Comparison of ENCODE assay signal across 8 mouse cellular contexts in genomic region chr11:101211970-101212369, GRCm38 (mm10). TPM values are rescaled to one million over a fixed set of nuclear protein-coding genes. Genes with fewer than 3 reads are reported as not detected.
DNase-seq lines count a peak whose midpoint lies in the region; ATAC-seq lines count a peak whose summit lies in the region.

No protein-coding gene starts in this region.

- WGBS in midbrain, embryonic 14.5 days, result 46% methylated on average over 3 of the region's 3 CpGs
- 39% methylated on average over 3 of the region's 3 CpGs for WGBS in midbrain, embryonic 15.5 days
- WGBS in intestine, embryonic 16.5 days, result 36% methylated on average over 3 of the region's 3 CpGs
- WGBS in forebrain, embryonic 13.5 days, result 40% methylated on average over 3 of the region's 3 CpGs

- no peaks in the 10 kb centered on the region for H3K27me3 ChIP-seq in midbrain, embryonic 14.5 days (ENCODE audit: control insufficient read depth, insufficient read depth, low read length)
- no peaks in the 10 kb centered on the region for H3K27me3 ChIP-seq in midbrain, embryonic 15.5 days (replicated peaks)
- no peaks in the 10 kb centered on the region for H3K27me3 ChIP-seq in intestine, embryonic 16.5 days (replicated peaks; ENCODE audit: control insufficient read depth, insufficient read depth, low read length)
- H3K27me3 ChIP-seq in forebrain, embryonic 13.5 days, result no peaks in the 10 kb centered on the region

- H3K36me3 ChIP-seq in midbrain, embryonic 14.5 days (ENCODE audit: control insufficient read depth, insufficient read depth, low read length), result peaks cover 58% of the 10 kb centered on the region
- H3K36me3 ChIP-seq in midbrain, embryonic 15.5 days (replicated peaks), result peaks cover 17% of the 10 kb centered on the region; the same call in 1 of the 2 replicates
- peaks cover 10% of the 10 kb centered on the region; the same call in 1 of the 2 replicates for H3K36me3 ChIP-seq in intestine, embryonic 16.5 days (ENCODE audit: control insufficient read depth, insufficient read depth, low read length)
- H3K36me3 ChIP-seq in forebrain, embryonic 13.5 days (ENCODE audit: poor library complexity, severe bottlenecking), result peaks cover 46% of the 10 kb centered on the region

- H3K4me2 ChIP-seq in midbrain, embryonic 14.5 days (ENCODE audit: low read length), result no peak overlapping the region
- no peak overlapping the region for H3K4me2 ChIP-seq in midbrain, embryonic 15.5 days
- H3K4me2 ChIP-seq in intestine, embryonic 16.5 days (ENCODE audit: low read depth, low read length), result no peak overlapping the region
- H3K4me2 ChIP-seq in forebrain, embryonic 13.5 days, result no peak overlapping the region

- DNase-seq in cerebellum, adult 9-10 months, result peak; percentile 87
- DNase-seq in cerebellum, postnatal 36 days, result no peak
- peak; percentile 93 for DNase-seq in midbrain, embryonic 14.5 days
- DNase-seq in embryo, embryonic 10.5 days (ENCODE audit: low spot score), result peak; percentile 92
- peak; percentile 84 for DNase-seq in mesoderm, embryonic 11.5 days (ENCODE audit: low read depth, low spot score)

- no peak for ATAC-seq in midbrain, embryonic 14.5 days (ENCODE audit: low FRiP score, low TSS enrichment)
- no peak for ATAC-seq in midbrain, embryonic 15.5 days (replicated peaks)
- peak; percentile 76 for ATAC-seq in intestine, embryonic 16.5 days
- ATAC-seq in forebrain, embryonic 13.5 days, result no peak

- no peak overlapping the region for H3K4me3 ChIP-seq in midbrain, embryonic 14.5 days (replicated peaks; ENCODE audit: low read depth, low read length)
- H3K4me3 ChIP-seq in midbrain, embryonic 15.5 days, result no peak overlapping the region
- H3K4me3 ChIP-seq in intestine, embryonic 16.5 days (ENCODE audit: low read length), result no peak overlapping the region
- H3K4me3 ChIP-seq in forebrain, embryonic 13.5 days, result no peak overlapping the region

- H3K9ac ChIP-seq in midbrain, embryonic 14.5 days (replicated peaks; ENCODE audit: low read length), result no peak overlapping the region
- H3K9ac ChIP-seq in midbrain, embryonic 15.5 days, result no peak overlapping the region
- H3K9ac ChIP-seq in intestine, embryonic 16.5 days (ENCODE audit: low read depth, low read length), result no peak overlapping the region
- H3K9ac ChIP-seq in forebrain, embryonic 13.5 days, result no peak overlapping the region

- no peaks in the 10 kb centered on the region for H3K9me3 ChIP-seq in midbrain, embryonic 14.5 days (ENCODE audit: control insufficient read depth, low read length)
- H3K9me3 ChIP-seq in midbrain, embryonic 15.5 days, result no peaks in the 10 kb centered on the region
- no peaks in the 10 kb centered on the region for H3K9me3 ChIP-seq in intestine, embryonic 16.5 days (ENCODE audit: control insufficient read depth, low read length)
- no peaks in the 10 kb centered on the region for H3K9me3 ChIP-seq in forebrain, embryonic 13.5 days (replicated peaks)

- H3K27ac ChIP-seq in midbrain, embryonic 14.5 days (replicated peaks; ENCODE audit: low read depth, low read length), result no peak overlapping the region
- H3K27ac ChIP-seq in midbrain, embryonic 15.5 days, result no peak overlapping the region
- H3K27ac ChIP-seq in intestine, embryonic 16.5 days (ENCODE audit: low read length), result no peak overlapping the region
- no peak overlapping the region for H3K27ac ChIP-seq in forebrain, embryonic 13.5 days

- H3K4me1 ChIP-seq in midbrain, embryonic 14.5 days (ENCODE audit: control insufficient read depth, insufficient read depth, low read length), result no peaks in the 10 kb centered on the region
- H3K4me1 ChIP-seq in midbrain, embryonic 15.5 days, result no peaks in the 10 kb centered on the region
- H3K4me1 ChIP-seq in intestine, embryonic 16.5 days (ENCODE audit: control insufficient read depth, insufficient read depth, low read length), result no peaks in the 10 kb centered on the region
- no peaks in the 10 kb centered on the region for H3K4me1 ChIP-seq in forebrain, embryonic 13.5 days

RNA-seq across cellular contexts. Expression of gene Ezh1, which starts 14.3 kb away (rescaled TPM):
- 25.1 and 25.6 TPM in 2 replicates for polyA plus RNA-seq in midbrain, embryonic 14.5 days (2014; fragmentation: Nextera tagmentation; extraction: Ambion mirVana)
- 27.4 and 30.7 TPM in 2 replicates for polyA plus RNA-seq in midbrain, embryonic 15.5 days (2015; fragmentation: Nextera tagmentation; extraction: Ambion mirVana)
- polyA plus RNA-seq in intestine, embryonic 16.5 days (2015; fragmentation: Nextera tagmentation; extraction: Ambion mirVana), result 16.2 and 18.8 TPM in 2 replicates
- polyA plus RNA-seq in forebrain, embryonic 13.5 days (2015; fragmentation: Nextera tagmentation; extraction: Ambion mirVana), result 12.1 and 13.8 TPM in 2 replicates

RNA-seq across cellular contexts. Expression of gene Ramp2, which starts 33.9 kb away (rescaled TPM):
- polyA plus RNA-seq in midbrain, embryonic 14.5 days (2014; fragmentation: Nextera tagmentation; extraction: Ambion mirVana), result 59.7 and 84.0 TPM in 2 replicates
- polyA plus RNA-seq in midbrain, embryonic 15.5 days (2015; fragmentation: Nextera tagmentation; extraction: Ambion mirVana), result 86.5 and 103 TPM in 2 replicates
- polyA plus RNA-seq in intestine, embryonic 16.5 days (2015; fragmentation: Nextera tagmentation; extraction: Ambion mirVana), result 87.8 and 95.1 TPM in 2 replicates
- polyA plus RNA-seq in forebrain, embryonic 13.5 days (2015; fragmentation: Nextera tagmentation; extraction: Ambion mirVana), result 43.9 and 55.3 TPM in 2 replicates

RNA-seq across cellular contexts. Expression of gene Ccr10, which starts 36.7 kb away (rescaled TPM):
- polyA plus RNA-seq in midbrain, embryonic 14.5 days (2014; fragmentation: Nextera tagmentation; extraction: Ambion mirVana), result 0.16 TPM in 1 of 2 replicates, not detected in the other
- polyA plus RNA-seq in midbrain, embryonic 15.5 days (2015; fragmentation: Nextera tagmentation; extraction: Ambion mirVana), result 0.31 and 0.36 TPM in 2 replicates
- polyA plus RNA-seq in intestine, embryonic 16.5 days (2015; fragmentation: Nextera tagmentation; extraction: Ambion mirVana), result 0.20 and 0.29 TPM in 2 replicates
- polyA plus RNA-seq in forebrain, embryonic 13.5 days (2015; fragmentation: Nextera tagmentation; extraction: Ambion mirVana), result 0.10 TPM in 1 of 2 replicates, not detected in the other

RNA-seq across cellular contexts. Expression of gene Plekhh3, which starts 40.8 kb away (rescaled TPM):
- polyA plus RNA-seq in midbrain, embryonic 14.5 days (2014; fragmentation: Nextera tagmentation; extraction: Ambion mirVana), result 8.2 and 8.4 TPM in 2 replicates
- polyA plus RNA-seq in midbrain, embryonic 15.5 days (2015; fragmentation: Nextera tagmentation; extraction: Ambion mirVana), result 8.5 and 9.9 TPM in 2 replicates
- 9.2 and 10.1 TPM in 2 replicates for polyA plus RNA-seq in intestine, embryonic 16.5 days (2015; fragmentation: Nextera tagmentation; extraction: Ambion mirVana)
- 4.5 and 6.4 TPM in 2 replicates for polyA plus RNA-seq in forebrain, embryonic 13.5 days (2015; fragmentation: Nextera tagmentation; extraction: Ambion mirVana)

RNA-seq across cellular contexts. Expression of gene Vps25, which starts 41.5 kb away (rescaled TPM):
- polyA plus RNA-seq in midbrain, embryonic 14.5 days (2014; fragmentation: Nextera tagmentation; extraction: Ambion mirVana), result 111 and 134 TPM in 2 replicates
- 123 and 124 TPM in 2 replicates for polyA plus RNA-seq in midbrain, embryonic 15.5 days (2015; fragmentation: Nextera tagmentation; extraction: Ambion mirVana)
- 152 and 155 TPM in 2 replicates for polyA plus RNA-seq in intestine, embryonic 16.5 days (2015; fragmentation: Nextera tagmentation; extraction: Ambion mirVana)
- polyA plus RNA-seq in forebrain, embryonic 13.5 days (2015; fragmentation: Nextera tagmentation; extraction: Ambion mirVana), result 92.6 and 109 TPM in 2 replicates

Comparison
In these comparisons a context has a peak if more than half of its experiments do, and no peak if none do; other contexts are left out.
1. DNase-seq: peak in cerebellum, adult 9-10 months (single experiment), midbrain, embryonic 14.5 days (single experiment), embryo, embryonic 10.5 days (single experiment) and mesoderm, embryonic 11.5 days (single experiment); none in cerebellum, postnatal 36 days (0 of 2).